Mouse (Mus musculus) layer of hippocampus, adult 2 months (tissue): ENCODE measurements around the gene Lonp2. TPM values are rescaled to one million over a fixed set of nuclear protein-coding genes. Genes with fewer than 3 reads are reported as not detected.

Experiments used
- DNase-seq, 2 experiments: peaks; one replicate each; pipeline ENCODE4 v3.0.0; 2022; ENCODE audit warnings: low spot score in 2 of 2
- H3K27ac ChIP-seq: fragments of 200-600 bp; 2 replicates; pipeline ENCODE4 v1.8.1; 2022
- H3K4me3 ChIP-seq: fragments of 200-600 bp; 2 replicates; pipeline ENCODE4 v1.8.1; 2022; ENCODE audit warnings: mild to moderate bottlenecking
- CTCF ChIP-seq: fragments of 200-600 bp; conservative IDR thresholded peaks from 2 replicates; pipeline ENCODE4 v1.8.1; 2022; ENCODE audit warnings: antibody characterized with exemption, mild to moderate bottlenecking, moderate library complexity
- total RNA-seq, 2 experiments: library from RNA; stranded (reverse); gene quantifications; 2 replicates each; pipeline ENCODE4 v1.2.3; 2021

Gene Lonp2
- total RNA-seq, 2 experiments from 2014 or later, result 82.4 to 84.2 TPM

- TF ChIP-seq CTCF, result no peak
- Histone ChIP-seq H3K4me3 (no peak overlapping the region), H3K27ac (no peak overlapping the region)
- no peak for DNase-seq
Measured at GRCm38 (mm10) chr8:86595671-86596070, 28.2 kb upstream of the Lonp2 start.

- no peak for TF ChIP-seq CTCF
- no peak for DNase-seq
- no peak overlapping the region for H3K4me3 ChIP-seq
- no peak overlapping the region for H3K27ac ChIP-seq
Measured at GRCm38 (mm10) chr8:86597681-86598080, 26.2 kb upstream of the Lonp2 start.

GRCm38 (mm10) chr8:86599299-86599698 lies 24.5 kb upstream of the Lonp2 start:
- DNase-seq, result no peak
- no peak overlapping the region for H3K27ac ChIP-seq
- H3K4me3 ChIP-seq, result no peak overlapping the region
- no peak for TF ChIP-seq CTCF

- Histone ChIP-seq H3K27ac (no peak overlapping the region), H3K4me3 (no peak overlapping the region)
- no peak for DNase-seq
- TF ChIP-seq CTCF, result no peak
Measured at GRCm38 (mm10) chr8:86600311-86600710, 23.5 kb upstream of the Lonp2 start.

- no peak overlapping the region for H3K4me3 ChIP-seq
- no peak for TF ChIP-seq CTCF
- DNase-seq, result no peak
- no peak overlapping the region for H3K27ac ChIP-seq
Measured at GRCm38 (mm10) chr8:86603174-86603573, 20.7 kb upstream of the Lonp2 start.

- no peak for TF ChIP-seq CTCF
- no peak overlapping the region for H3K4me3 ChIP-seq
- H3K27ac ChIP-seq, result no peak overlapping the region
- DNase-seq, result no peak
Measured at GRCm38 (mm10) chr8:86604676-86605075, 19.2 kb upstream of the Lonp2 start.

GRCm38 (mm10) chr8:86613798-86614197 lies 10.0 kb upstream of the Lonp2 start:
- TF ChIP-seq CTCF, result no peak
- Histone ChIP-seq H3K27ac (no peak overlapping the region), H3K4me3 (no peak overlapping the region)
- no peak for DNase-seq

- TF ChIP-seq CTCF, result no peak
- no peak for DNase-seq
- H3K4me3 ChIP-seq, result no peak overlapping the region
- no peak overlapping the region for H3K27ac ChIP-seq
Measured at GRCm38 (mm10) chr8:86615095-86615769, 8.6 kb upstream of the Lonp2 start.

GRCm38 (mm10) chr8:86617759-86618387 lies 6.0 kb upstream of the Lonp2 start:
- no peak for TF ChIP-seq CTCF
- no peak overlapping the region for H3K4me3 ChIP-seq
- DNase-seq, result no peak

GRCm38 (mm10) chr8:86623551-86623910 lies 312 bp upstream of the Lonp2 start:
- no peak for DNase-seq
- no peak for TF ChIP-seq CTCF
- peak overlapping the region; percentile 97 for H3K27ac ChIP-seq
- peak overlapping the region; percentile 98 for H3K4me3 ChIP-seq

More at GRCm38 (mm10) chr8:86617759-86618387, 6.0 kb upstream of the Lonp2 start:
- H3K27ac ChIP-seq, result no peak overlapping the region

- H3K27ac ChIP-seq, result no peak overlapping the region; the same call in 1 of the 2 replicates
- no peak for TF ChIP-seq CTCF
- peak overlapping the region; percentile 98 for H3K4me3 ChIP-seq
- no peak for DNase-seq
Measured at GRCm38 (mm10) chr8:86624915-86625314, 1.1 kb downstream of the Lonp2 start.

GRCm38 (mm10) chr8:86630212-86630611 lies 6.4 kb downstream of the Lonp2 start:
- no peak for TF ChIP-seq CTCF
- DNase-seq, result no peak
- no peak overlapping the region for H3K27ac ChIP-seq
- H3K4me3 ChIP-seq, result no peak overlapping the region

- no peak for DNase-seq
- H3K27ac ChIP-seq, result no peak overlapping the region
- no peak for TF ChIP-seq CTCF
- H3K4me3 ChIP-seq, result no peak overlapping the region
Measured at GRCm38 (mm10) chr8:86631395-86631794, 7.6 kb downstream of the Lonp2 start.

- H3K27ac ChIP-seq, result peak overlapping the region; percentile 76
- peak; percentile 64 to 80 for DNase-seq
- H3K4me3 ChIP-seq, result no peak overlapping the region
- no peak for TF ChIP-seq CTCF
Measured at GRCm38 (mm10) chr8:86637826-86638225, 14.0 kb downstream of the Lonp2 start.
